Mouse (Mus musculus) cerebellum, postnatal 4 days (tissue): ENCODE measurements around the gene Zdhhc21.

Experiments used
- DNase-seq, 2 experiments: peaks; one replicate each; pipeline ENCODE4 v3.0.0; 2022; ENCODE audit warnings: low spot score in 2 of 2, mixed read lengths in 1 of 2

Gene Zdhhc21

DNA sequence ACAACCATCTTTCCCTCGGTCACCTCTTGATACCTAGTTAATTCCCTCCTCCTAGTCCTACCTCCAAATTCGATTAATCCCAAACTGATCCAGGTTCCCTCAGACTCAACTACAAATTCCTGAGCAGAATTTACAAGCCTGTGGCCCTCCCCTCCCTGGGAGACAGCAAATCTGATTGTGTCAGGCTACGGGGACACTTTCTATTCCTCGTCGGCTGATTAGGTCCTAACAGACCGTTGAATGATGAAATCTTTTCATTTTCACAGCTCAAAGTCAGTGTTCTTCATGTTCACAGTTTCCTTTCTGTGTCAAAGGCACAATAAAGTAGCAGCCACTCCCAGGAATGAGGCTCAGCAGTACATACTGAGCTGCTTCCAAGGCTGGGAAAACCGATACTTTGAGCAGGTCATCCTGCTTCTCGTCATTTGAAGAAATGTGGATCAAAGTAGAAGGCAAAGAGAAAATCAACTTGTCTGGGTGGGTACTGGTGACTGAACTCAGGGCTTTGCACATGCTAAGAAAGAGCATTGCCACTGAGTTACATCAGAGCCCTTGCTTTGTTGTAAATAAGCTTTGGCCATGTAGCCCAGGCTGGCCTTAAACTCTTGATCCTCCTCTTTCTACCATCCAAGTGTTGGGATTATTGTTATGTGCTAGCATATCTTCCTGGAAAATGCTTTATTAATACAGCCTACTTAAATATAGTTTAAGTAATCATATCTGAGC, 5.4 kb upstream of the Zdhhc21 start:
- no peak for DNase-seq

DNA sequence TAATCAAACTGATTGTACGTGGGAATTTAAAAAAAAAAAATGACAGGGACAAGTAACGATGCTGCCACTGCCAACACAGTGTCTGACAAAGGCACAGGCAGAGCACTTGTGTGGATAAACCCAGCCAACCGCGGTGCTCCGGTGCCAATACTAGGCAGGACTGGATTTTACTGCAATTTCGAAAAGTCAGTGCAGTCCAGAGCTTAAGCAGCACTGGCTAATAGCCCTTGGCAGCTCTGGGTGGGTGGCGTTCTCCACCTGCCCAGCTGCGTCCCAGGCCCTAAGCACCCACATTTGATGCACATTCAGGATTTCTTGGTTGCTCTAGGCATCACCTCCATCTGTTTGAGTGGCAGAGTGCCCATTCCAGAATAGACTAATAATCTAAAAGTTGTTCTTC, 3.6 kb upstream of the Zdhhc21 start:
- peak in 1 of 2 experiments; percentile 37 for DNase-seq

DNA sequence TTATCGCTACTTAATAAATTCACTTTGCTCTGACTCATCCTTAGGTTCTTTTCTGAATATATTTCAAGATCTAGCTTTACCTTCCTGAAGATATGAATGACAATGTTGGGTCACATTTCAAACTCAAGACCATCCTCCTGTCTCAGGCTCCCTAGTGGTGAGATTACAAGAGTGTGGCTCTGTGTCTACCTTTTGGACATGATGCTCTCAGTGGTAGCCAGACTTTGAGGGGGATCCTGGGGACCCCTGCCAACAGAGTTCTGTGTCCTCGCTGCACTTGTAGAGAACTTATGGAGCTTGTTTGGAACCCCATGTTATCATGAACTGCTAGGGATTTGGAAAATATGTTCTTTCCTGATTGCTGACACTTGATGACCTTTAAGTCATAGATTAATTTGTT, 1.7 kb upstream of the Zdhhc21 start:
- no peak for DNase-seq

DNA sequence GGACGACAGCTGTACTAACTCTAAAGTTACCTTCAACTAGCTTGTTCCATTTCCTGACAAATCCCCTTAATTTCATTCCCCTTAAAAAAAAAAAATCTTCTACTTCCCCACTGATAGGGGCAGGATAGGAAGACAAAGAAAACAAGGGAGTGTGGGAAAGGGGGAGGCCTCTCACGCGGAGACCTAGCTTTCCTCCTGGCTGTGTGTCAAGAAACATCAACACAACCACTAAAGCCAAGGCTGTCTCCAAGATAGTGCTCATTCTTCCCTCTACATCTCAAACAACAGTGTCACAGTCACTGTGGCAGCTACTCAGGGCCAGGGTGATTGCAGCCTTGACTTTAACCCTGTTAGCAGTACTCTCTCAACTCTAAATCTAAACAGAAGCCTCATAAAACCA, 808 bp upstream of the Zdhhc21 start:
- DNase-seq, result no peak

DNA sequence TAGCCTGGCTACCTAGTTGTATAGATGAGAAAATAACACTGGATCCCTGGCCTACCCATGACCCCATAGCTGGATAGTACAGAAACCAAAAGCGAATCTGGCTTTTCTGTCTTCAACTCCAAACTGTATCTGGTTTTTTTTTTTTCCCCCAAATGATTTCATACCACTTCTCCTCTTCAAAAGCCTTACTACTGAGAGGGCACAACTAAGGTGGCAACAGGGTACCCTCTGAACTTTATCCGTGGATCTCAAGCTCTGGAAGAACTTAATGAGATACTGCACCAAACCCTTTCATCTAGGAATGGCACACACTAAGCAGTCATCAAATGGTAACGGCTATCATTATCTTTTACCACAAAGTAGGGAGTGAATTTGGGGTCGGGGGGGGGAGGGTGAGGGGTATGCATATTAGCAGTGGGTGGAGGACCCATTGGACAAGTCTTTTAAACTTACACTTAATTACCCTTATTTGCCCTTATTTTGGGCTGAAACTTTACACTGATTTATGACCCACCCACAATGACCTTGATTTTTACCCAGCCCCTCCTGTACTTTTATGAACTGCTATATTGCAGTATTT, 1.2 kb downstream of the Zdhhc21 start:
- no peak for DNase-seq

DNA sequence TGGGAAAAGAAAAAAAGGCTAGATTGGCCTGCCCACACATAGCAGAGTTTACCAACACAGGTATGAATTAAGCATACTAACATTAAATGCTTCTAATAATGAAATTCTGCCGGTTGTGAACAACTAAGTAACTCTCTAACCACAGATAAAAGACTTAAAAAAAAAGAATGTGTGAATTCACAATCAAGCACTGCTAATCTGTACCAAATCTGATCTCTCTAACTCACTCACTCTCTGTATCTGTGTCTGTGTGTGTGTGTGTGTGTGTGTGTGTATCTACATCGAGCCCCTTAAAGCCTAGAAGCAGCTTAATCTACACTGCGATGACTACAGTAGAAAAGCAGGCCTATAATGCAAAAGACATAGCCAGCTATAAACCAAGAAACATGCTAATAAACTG, 2.8 kb downstream of the Zdhhc21 start:
- no peak for DNase-seq

DNA sequence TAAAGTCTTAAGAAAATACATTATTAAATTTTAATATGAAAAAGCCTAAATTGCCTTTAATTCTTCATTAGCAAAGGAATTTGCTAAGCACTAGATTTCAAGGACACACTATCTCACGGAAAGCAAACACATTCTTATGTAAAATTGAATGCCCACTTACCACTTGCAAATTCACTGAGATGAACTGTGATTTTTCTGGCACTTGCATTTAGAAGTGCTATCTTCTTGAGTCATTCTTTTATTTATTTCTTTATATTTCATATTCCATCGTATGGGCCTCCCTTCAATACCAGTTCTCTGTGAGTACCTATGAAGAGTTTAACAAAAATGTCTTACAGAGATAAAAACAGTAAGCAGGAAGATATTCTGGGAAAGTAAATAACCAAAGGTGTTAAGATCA, 5.9 kb downstream of the Zdhhc21 start:
- DNase-seq, result no peak

DNA sequence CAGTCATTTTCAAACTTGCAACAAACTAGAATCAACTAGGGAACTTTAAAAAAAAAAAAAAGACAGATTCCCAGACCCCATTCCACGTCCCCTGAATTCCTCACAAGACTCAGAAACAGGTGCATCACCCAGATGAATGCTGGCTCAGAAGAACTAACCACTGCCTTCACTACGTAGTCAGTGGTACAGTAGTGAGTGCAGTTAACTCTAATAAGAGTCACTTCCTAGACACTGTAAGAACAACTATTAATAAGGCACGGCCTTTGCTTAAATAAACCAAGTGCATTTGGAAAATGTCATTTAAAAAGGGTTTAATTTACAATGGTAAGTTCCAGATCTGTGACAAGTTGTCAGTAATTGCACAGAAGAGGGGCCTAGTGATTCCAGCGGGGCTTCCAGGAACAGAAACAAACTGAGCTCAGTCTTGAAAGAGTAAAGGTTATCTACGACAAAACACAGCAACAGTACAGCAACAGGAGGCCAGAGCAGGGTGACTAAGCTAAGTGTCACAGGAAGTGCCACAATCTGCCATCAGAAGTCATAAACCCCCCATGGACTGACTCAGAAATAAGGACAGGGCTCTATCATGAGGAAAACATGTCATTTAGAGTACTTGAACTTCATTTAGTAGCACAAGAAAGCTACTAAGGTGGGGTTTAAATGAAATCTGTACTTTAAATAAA, 11.1 kb downstream of the Zdhhc21 start:
- DNase-seq, result no peak

DNA sequence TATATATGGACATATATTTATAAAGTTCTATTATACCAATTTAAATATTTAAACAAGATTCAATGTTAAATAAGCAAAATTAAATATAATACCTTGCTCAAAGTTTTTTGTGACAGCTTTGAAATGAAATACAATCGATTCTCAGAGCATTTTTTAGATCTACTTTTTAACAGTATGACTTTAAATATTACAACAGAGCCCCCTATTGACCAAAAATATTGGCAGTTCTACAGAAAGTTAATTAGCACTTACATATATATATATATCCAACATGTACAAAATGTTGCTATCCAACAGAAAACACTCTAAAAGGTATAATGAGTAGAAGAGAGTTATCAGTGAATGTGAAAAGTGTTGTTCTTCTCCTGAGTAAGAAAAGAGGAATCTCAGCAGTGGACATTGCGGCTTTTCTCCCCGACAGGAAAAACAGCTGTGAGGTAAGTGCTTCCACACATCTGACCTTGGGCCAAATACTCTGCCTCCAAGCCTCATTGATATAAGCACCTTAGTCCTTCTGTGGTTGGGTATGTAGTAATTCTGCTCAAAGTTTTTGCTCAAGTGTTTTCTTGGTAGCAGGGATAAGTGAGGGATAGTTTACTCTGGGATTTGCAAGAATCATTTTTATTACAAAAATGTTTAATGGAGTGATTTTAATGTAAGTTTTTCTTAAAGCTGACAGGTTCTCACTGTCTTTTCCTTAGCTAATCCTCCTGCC, 22.1 kb downstream of the Zdhhc21 start:
- no peak for DNase-seq

DNA sequence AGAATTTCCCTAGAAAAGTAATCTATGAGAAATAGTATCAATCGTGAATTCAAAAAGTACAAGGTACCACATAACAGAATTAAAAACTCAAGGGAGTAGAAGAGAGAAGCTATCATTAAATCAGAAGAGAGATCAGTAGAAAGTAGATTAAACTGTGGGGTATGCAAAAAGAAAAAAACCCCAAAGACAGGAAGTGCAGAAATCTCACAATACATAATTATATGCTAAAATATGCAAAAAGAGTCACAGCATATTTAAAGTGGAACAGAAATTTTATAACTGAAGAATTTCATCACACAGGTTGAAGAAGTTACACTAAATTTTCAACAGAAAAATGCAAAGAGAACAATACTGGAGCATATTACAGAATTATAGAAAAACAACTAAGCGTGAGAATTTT, 28.6 kb downstream of the Zdhhc21 start:
- DNase-seq, result no peak

DNA sequence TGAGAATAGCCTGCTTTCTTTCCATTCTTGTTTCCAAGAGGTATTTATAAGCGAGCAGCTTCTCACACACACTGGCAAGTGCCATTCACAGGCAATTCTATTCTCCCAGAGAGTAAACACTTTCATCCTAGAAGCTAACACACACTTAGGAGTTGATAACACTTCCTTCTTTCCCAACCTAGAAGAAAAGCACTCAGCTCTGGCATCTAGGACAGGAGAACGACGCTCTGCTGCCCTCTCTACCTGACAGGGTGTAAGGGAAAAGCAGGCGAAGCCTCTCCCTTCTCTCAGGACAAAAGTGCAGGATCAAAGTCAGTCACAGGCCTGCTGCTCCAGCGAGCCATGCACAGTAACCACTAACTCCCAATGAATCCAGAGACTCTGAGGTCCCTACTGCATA, 30.3 kb downstream of the Zdhhc21 start:
- no peak for DNase-seq

DNA sequence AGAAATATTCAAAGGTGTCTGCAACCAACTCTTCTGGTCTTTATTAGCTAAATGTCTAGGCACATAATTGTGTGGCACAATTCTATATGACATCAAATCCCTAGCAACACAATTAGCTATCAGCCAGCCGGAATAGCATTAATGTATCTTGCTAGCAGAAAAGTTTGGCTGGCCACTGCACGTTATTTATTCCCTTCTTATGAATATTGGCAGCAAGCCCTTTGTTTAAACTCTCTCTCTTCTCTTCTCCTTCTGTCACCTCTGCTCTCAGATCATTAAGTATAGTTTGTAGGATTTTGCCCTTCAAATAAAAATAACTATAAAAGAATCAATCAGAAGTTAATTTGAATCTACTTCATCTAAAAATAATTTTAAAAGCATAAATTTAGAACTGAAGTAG, 32.8 kb downstream of the Zdhhc21 start:
- DNase-seq, result no peak

DNA sequence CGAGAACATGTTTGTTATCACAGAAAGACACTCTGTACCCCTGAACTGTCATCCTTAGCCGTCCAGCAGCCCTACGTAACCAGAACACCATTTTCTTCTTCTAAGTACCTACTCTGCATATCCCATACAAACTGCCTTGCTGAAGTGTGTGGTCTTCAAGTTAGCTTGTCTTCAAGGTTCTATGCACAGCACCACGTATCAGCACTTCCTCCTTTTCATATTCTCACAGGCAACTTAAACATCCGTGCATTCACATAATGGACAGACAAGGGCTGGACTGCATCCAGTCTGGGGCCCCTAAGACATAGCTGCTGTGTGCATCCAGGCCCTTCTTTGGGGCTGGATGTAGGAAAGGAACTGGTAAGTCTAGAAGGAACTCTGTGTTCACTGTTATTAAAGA, 41.9 kb downstream of the Zdhhc21 start:
- DNase-seq, result no peak

DNA sequence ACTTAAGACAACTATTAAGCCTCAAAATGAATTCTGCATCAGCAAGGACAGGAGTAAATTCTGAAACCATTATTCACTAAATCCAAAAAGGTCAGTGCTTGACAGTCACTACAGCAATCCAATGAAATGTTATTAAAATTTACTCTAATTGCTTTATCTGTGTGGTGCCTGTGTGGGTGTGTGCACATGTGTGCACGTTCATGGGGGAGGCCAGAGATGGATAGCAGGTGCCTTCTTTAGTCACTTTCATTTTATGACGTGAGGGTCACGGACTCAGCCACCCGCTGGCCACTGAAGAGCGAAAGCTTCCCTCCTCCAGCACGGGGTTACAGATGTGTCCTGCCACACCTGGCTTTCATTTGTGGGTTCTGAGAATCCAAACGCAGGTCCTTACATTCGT, 43.4 kb downstream of the Zdhhc21 start:
- no peak for DNase-seq

DNA sequence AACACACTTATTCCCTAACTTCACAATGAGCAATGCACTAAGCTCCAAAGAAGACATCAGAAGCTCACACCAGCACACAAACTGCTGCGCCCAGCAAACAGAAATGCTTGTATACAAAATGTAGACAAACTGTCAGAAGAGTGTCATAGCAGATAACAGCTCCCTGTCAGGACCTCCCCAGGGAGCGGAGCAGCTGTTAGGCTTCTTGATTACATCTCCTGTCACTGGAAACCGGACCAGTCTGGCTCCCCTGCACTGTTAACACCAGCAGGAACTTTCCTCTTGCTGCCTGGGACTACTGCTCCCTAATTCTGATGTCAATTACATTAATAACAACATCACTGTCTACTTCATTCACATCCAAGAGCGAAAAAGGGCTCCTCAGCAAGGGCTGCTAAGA, 44.5 kb downstream of the Zdhhc21 start:
- no peak for DNase-seq

DNA sequence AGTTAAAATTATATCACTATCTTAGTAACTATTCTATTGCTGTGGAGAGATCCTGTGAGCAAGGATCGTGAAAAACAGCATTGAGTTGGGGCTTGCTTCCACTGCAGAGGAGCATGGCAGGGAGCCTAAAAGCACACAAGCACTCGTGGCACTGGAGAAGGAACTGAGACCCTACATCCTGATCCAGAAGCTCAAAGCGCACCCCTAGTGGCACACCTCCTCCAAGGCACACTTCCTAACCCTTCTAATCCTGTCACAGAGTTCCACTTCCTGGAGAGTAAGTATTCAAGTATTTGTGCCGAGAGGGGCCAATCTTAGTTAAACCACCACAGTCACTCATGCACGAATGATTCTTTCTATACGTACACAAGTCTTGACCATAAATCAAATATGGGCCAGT, 46.4 kb downstream of the Zdhhc21 start:
- DNase-seq, result no peak

DNA sequence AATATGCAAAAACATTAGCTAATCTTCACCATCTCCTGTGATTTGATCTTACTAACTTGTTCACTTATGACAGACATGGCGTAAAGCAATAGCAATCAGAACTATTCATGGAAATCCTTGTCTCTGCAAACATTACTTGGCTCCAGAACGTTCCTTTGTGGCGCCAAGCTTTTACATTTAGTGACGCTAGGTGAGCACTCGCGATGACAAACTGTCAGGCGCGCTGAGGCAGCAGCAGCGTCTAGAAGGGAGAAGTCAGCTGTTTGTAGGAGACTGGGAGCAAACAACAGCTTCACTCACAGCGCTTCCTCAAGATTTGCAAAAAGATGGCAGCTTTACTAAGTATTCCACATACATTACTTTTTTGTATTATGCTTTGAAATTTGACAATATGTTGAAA, 51.9 kb downstream of the Zdhhc21 start:
- DNase-seq, result no peak

DNA sequence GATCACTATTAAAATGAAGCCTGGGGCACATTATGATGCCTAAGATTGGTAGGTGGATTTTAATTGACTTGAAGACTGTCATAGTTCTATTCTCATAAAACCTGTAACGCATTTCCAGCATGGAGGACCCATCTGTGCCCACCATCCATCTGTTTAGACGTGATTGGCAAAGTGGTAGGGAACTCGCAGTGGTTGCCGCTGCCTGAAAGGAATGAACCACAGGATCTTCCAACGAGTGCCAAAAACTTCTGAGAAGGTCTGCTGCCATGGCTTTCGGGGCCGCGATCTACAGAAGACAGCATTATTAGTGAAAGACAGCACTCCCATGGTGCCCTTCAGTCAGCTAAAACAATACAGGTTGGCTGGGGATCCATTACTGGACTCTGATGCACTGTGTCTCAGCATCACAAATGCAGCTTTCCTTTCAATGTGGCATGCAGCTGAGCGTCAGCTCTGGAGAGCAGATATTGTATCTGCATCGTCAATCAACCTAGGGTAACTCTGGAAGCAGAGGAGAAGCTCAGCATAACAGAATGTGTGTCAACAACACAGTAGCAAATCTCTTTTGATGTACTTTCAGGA, 53.5 kb downstream of the Zdhhc21 start:
- peak in 1 of 2 experiments; percentile 67 for DNase-seq

DNA sequence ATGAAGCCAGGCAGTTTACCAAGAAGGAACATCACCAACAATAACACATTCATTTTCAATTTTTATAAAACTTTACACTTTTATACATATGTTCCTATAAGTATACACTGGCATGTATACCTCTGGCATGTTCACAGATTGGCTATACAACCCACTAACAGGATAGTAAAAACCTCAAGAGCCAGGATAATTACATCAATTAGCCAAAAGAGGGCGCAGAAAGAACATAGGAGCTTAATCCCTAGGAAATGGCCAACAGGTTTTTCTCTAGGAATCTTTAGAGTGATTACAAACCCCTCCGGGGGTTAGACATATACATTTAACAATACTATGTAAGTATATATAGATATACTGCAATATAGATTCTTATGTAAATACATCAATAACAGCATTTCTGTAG, 55.7 kb downstream of the Zdhhc21 start:
- no peak for DNase-seq

DNA sequence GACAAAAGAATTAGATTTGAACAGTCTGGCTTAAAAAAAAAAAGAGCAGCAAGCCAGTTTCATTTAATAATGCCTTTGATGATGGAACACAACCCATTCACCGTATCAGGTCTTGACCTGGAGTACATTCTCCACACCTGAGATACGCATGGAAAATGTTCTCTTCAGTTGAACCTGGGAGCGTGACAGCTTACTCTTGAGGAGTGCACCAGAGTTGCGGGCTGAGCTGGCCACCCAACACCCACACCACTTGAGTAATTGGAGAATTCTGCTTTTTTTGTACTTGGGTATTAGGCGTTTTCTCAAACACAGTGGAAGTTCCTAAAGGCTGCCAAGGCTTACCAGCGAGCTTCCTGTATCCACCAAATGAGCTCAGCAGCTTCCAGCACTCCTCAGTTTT, 66.2 kb downstream of the Zdhhc21 start:
- DNase-seq, result no peak

DNA sequence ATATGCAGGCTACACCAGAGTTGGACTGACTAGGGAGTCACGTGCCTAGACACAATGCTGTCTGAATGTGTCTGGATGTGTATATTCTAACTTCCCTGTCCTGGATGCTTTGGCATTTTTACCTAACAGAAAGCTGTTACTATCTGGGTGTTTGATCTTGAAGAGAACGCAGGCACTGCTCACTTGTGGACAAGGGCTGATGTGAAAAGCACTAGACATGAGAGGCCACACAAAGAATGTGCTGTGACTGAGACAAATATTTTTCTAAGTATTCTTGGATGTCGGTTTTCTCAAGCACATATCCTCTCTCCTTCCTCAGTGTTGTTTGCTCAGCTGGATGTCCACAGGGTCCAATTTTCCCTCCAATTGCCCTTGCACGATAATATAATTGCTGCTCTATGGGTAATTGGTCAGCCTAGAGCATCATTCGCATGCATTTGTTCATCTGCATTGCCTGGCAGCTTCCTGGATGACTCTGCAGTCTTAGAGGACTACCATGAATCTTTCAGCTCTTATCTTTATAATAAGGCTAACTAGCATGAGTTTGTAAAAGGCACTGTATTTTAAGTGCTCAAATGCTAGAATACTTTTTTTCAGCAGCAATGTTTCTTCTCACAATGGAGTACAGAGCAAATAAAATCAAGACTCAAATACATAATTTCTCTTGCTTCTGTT, 66.7 kb downstream of the Zdhhc21 start:
- DNase-seq, result no peak
